Mouse (Mus musculus): Measurements from ENCODE around the gene Terb2.

- no peak for TF ChIP-seq CTCF (IDR thresholded peaks at IDR 0.05; ENCODE audit: control insufficient read depth, insufficient read depth, insufficient read length)
- TF ChIP-seq MYOD1 (IDR thresholded peaks at IDR 0.05; ENCODE audit: control insufficient read depth, insufficient read length, low read depth): no peak
Measured at GRCm38 (mm10) chr2:122235425-122235824, 49.4 kb downstream of the Terb2 start.
